Mouse (Mus musculus) neutrophil, adult 5-6 weeks (primary cell): Measurements from ENCODE around the gene Zfp3. TPM values are rescaled to one million over a fixed set of nuclear protein-coding genes. Genes with fewer than 3 reads are reported as not detected.
"Not testable (repeated sequence)": the region's sequence is repeated elsewhere in the genome, so short reads cannot be mapped to it uniquely, and the experiment has no call there.

ENCODE experiments used
- ATAC-seq: fragments of 151-379, 151-347 bp; 2 replicates; pipeline ENCODE4 v1.8.0; 2017; ENCODE audit warnings: mild to moderate bottlenecking, moderate TSS enrichment; ENCODE audit not compliant: insufficient number of reproducible peaks, poor library complexity, low FRiP score, severe bottlenecking; ENCODE audit errors: extremely low read depth
- total RNA-seq: library from RNA; stranded (forward); fragments of 200-1000 nt; gene quantifications from 2 replicates; pipeline ENCODE4 v1.2.3, GENCODE M21; 2017

Zfp3 gene
- total RNA-seq, 1 experiment from 2014 or later = 2.8 TPM

DNA sequence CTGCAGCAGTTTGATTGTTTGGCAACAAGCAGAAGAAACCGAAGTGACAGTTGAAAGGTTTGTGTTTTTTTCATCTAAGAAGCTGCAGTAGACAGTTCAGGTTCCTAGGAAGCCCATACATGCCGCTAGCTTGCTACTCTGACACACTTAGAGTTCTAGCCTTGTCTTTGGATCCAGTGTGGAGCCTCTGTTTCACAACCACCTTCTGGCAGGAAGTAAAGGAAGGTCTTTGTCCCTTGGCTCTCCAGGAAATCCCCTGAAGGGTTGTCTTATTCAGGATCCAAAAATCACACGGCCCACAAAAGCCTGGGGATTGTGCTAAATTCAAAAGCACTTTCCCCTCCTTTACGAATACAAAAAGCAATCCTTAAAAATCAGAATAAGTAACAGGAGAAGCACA, 9.5 kb upstream of the Zfp3 start:
- ATAC-seq = no peak

DNA sequence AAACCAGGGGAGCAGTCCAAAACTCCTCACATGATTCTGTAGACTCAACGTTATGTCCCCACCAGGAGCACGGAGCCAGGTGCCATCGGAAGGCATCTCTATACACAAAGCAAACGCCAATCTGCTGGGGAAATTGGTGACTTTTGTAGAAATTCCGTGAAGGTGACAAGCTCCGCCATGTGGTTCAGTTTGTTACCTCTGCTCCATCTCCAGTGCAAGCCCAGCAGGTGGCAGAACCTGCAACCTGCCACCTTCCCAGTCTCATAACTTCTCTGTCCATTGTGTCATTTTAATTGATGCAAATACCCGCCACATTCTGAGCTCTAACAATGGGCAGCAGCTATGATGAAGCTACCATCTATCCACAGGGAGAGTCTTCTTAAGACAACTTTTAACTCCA, 9.1 kb upstream of the Zfp3 start:
- no peak for ATAC-seq

DNA sequence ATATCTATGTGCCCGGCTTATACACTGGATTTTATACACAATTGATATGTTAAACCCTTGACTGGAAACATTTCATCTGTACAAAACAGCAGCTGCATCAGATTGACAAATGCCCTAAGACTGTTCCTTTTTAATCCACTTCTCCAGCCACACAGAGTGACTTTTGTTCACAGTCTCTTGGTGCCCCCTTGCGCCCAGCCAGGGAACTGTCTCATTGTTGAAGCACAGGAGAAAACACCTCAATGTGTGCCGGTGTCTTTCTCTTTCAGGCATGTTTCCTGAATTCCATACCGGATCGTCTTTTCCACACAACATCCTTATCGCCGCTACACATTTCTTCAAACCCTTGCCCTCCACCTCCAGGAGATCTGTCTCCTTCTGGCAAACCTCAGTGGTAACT, 8.4 kb upstream of the Zfp3 start:
- ATAC-seq = peak; percentile 95

DNA sequence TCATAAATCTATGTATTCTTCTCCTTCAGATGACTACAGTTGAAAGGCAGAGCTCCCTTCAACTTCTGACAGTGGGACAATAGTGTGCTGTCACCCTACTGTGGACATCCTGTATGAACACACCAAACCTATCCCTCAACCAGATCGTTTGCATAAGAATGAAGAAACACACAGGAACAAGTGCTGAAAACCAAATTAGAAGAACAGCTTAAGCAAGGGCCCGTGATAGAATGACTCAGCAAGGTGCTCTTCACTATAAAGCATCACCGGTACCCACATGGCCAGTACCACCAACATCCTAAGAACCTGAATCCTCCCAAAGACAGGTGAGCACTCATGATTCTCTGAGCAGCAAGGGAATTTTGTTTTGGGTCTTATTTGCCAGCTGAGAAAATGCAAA, 3.6 kb upstream of the Zfp3 start:
- ATAC-seq = not testable (repeated sequence)

DNA sequence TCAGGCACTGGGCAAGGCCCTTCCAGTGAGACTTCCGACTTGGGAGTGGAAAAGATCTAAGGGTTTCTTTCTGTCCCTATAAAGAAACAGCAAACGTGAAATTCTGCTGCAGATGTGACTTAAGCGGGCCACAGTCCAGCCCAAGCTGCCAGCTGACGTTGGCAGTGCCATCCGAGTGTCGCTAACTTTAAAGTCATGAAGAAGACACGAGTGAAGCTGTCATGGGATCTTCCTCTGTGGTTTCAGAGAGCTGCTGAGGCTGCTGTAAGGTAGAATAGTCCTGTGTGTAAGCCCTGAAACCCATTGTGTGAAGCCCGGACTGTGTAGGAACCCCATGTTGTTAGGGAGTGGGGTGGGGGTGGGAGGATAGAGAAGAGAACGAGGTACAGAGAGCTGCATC, 1.4 kb upstream of the Zfp3 start:
- ATAC-seq = no peak

DNA sequence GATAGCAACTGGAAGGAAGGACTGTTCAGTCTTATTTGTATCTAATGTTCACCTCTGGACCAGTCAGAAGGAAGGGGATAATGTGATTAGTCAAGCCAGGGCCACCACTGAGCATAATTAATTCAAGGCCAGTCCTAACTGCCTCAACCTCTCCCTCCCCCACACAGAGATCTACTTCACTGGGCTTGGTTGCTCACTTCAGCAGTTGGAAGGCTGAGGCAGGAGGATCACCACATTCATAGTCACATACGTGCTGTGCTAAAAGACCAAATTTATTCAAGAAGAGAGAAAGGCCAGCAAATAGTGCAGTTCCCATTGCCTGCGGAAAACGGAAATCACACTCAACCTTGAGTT, 450 bp upstream of the Zfp3 start:
- ATAC-seq = no peak

DNA sequence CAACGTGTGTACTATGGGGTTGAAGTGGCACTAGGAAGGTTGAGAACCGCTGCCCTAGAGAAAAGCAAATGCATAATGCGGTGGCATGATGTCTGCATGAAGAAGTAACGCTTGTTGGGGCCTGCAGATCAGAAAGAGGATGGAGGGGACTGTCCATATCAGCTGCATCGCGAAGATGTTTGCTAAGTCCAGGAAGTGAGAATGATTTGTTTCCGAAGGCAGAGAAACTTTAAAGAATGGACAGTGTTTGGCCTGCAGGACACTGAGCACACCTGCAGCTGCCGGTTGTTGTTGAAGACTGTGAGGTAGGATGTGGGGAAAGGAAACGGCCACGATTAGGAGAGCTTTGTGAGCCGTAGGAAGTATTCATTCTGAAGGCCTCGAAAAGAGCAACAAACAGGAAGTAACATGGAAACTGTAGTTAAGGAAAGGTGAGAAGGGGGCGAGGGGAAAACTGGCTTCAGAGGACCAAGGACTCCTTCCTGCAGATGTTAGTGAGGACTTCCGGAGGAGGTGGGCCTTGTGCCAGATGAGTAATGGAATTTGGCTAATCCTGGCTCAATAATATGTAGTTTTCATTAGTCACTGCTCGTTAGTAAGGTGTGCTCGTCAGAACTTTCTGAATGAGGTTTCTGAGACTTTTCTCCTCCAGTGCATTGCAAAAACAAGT, 1.9 kb downstream of the Zfp3 start:
- no peak for ATAC-seq

DNA sequence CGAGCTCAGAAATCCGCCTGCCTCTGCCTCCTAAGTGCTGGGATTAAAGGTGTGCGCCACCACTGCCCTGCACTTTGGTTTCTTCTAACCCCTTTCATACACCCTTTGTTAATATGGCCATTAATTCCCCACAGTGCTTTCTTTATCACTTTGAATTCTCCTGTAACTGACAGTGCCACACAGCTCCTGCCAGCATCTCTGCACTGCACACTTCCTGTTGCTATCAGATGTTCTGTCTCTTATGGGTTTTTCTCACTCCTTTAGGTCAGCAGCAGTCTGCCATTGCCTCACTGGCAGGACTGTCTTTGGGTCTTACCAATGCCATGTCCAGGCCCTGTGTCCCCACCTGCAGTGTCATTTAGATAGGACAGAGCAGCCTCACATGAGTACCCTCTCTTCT, 6.8 kb downstream of the Zfp3 start:
- ATAC-seq = no peak

DNA sequence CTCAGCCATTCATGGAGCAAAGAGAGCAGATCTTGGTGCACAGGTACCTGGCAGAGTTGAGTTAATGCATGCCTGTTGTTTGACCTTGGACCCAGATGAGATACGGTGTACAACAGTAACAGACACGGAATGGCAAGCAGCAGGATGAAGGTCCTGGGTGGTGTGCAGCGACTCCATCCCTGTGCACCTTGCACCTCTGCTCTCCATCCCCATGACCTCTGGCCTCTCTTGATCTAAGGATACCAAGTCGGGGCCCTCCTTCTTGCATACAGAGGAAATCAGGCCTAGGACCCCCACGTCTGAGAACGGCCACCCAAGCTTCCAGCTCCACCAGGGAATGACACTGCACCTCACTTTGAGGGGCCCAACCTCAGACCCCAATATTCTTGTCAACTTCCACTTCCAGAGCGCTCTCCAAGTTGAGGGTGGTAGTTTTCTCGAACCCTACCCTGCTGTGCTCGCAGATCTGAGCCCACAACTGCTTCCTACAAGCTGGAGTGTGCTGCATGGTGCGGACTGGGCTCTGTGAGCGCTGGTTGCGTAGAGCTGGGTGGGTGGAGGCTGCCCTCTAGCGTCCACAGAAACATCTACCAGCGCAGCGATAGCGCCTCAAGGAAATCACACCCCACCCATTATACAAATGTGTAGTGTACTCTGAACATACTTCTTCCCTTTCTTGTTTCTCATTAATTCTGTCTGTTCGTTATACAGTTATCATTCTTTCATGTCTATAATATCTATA, 13.0 kb downstream of the Zfp3 start:
- ATAC-seq = peak; percentile 94

DNA sequence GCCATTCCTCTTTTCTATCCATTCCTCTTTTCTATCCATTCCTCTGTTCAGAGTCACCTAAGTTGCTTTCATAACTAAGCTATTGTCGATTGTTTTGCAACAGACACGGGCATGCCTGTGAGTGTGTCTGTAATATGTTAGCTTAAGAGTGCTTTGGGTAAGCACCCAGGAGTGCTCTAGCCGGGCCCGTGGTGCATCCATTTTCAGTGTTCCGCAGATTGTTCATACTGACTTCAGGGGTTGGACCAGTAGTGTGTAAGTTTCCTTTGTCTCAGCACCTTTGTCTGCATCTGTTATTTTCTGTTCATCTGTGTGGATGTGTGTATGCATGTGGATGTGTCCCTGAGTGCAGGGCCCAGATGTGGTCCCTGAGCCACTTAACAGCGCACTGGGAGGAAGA, 13.6 kb downstream of the Zfp3 start:
- ATAC-seq = no peak

DNA sequence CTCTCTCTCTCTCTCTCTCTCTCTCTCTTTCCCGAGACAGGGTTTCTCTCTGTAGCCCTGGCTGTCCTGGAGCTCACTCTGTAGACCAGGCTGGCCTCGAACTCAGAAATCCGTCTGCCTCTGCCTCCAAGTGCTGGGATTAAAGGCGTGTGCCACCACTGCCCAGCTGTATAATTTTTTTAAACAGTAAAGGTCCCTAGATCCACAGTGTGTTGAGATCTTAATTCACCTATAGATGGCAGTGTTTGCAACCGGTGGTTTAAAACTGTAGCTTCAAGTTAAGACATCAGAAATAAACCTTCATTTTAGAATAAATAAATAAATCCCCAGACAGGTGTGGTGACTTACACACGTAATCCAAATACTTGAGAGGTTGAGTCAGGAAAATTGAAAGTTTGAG, 14.0 kb downstream of the Zfp3 start:
- ATAC-seq = peak; percentile 55

DNA sequence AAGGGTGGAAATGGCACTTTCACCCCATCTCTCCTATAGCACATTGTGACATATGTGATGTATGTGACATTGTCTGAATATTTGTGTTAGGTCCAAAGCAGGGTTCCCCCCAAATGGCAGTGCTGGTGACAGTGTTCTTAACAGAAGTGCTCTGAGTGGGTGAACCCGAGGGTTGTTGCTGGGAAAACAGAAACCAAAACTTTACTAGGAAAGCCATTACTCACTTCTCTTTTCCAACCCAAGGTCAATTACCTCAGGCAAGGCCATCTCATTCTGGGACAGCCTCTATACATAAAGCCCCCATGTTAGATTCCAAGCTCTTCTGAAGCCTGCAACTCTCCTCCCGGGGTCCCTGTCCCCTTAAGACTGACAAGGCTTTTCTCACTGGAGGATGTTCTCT, 21.9 kb downstream of the Zfp3 start:
- ATAC-seq = no peak

DNA sequence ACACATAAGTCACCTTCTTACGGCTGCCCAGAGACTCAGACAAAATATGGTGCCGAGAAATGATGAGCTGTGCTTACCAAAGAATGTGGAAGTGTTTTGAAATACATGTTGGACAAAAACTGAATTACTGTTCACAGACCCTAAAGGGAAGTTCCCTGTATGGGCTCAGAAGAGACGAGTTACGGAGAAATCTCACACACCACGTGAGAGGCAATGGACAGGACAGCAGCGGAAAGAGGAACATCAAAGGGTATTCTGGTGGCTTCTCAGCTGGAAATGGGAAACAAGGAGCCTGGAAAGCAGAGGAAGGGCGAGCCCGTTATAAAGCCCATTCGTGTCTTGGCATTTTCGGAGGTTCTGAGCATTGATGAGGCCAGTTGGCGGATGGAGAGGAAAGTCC, 23.0 kb downstream of the Zfp3 start:
- peak; percentile 55 for ATAC-seq

DNA sequence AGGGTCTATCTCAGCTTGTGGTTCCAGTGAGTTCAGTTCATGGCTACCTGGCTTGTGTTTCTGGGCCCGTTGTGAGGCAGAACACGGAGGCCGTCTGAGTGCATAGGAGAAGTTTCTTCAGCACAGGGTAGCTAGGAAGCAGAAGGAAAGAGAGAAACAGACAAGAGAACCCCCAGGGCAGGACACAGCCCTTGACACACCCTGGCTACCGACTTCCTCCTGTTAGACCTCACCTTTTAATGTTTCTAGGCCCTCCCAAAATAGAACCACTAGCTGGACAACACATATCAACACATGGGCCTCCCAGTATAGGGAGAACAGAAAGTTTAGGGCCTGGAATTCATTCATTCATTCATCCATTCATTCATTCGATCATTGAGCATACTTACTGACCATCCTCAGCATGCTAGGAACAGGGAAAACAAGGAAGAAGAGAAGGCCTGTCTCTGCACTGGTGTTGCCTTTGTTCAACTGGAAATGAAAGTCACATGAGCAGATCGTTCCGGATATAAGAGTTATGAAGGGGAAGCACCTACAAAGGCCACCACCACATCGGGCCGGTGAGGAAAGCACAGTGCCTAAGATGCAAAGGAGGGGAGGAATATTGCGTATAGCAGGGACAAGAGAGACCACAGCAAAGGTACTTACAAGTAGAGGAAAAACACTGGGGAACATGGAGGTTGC, 25.1 kb downstream of the Zfp3 start:
- peak; percentile 53 for ATAC-seq

DNA sequence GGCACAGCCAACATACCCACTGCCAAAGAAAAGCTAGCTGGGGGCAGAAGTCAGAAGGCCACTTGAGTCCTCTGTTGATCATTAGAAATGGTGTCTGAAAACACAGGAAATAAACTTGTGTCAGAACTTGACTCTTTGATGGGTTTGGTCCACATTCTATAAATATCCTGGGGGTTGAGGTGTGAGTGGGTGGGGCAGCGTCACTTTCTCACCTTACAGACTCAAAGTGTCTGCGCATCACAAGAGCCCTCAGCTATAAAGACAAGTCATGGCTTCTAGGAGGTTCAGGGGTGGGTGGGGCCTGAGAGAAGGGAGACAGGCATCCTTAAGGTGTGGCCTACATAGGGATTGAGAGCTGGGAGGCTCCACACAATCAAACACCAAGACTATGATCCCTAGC, 26.4 kb downstream of the Zfp3 start:
- ATAC-seq = no peak

DNA sequence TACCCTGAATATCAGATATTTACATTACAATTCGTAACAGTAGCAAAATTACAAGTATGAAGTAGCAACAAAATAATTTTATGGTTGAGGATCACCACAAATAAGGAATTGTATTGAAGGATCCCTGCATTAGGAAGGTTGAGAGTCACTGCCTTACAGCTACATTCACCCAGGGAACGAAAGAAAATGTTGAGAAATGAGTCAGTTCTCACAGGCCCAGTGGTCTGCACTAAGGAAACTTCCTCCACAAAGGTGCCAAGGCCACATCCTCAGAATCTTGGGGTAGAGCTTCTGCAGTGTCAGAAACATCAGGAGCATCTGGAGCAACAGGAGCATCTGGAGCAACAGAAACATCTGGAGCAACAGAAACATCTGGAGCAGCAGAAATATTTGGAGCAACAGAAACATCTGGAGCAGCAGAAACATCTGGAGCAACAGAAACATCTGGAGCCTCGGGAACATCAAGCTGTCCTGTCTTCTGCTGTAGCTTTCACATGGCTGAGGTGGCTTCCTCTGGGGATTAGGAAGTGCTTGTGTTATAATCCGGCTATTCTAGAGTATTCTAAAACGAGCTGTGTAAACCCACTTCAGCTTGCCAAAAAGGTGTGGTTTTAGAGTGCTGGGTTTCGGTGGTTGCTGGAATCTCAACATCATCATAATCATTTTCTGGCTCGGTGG, 27.0 kb downstream of the Zfp3 start:
- ATAC-seq = no peak

DNA sequence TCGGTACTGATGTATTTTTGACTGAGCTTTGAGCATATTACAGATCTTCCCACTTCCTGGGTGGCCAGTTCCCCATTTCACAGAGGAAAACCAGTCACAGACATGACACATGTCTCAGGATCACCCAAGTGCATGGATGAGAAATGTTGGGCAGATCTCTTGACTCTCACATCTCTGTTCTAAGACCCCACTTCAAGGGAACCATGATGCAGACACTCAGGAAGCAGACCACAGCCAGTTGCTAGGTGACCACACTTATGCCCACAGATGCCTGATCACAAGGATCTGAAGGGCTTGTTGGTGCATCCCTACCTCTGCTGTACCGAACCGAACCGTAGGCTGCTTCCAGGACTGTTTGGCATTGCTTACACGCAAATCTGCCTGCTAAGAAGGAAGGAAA, 27.7 kb downstream of the Zfp3 start:
- ATAC-seq = no peak

DNA sequence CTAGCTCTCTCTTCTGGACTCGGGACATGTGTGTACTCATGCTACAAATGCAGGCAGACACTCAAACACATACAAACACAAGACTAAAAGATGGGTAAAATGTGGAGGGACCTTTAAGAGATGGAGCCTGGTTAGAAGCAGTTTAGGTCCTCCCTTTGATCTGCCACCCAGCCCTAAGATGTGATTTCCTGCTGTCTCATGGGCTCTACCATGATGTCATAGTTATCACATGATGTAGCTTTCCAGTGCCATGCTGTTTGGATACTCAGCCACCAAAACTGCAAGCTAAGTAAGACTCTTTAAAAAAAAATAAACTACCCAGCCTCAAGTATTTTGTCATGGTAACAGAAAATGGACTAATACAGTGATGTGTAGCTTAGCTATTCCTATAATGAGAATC, 28.4 kb downstream of the Zfp3 start:
- ATAC-seq = no peak

DNA sequence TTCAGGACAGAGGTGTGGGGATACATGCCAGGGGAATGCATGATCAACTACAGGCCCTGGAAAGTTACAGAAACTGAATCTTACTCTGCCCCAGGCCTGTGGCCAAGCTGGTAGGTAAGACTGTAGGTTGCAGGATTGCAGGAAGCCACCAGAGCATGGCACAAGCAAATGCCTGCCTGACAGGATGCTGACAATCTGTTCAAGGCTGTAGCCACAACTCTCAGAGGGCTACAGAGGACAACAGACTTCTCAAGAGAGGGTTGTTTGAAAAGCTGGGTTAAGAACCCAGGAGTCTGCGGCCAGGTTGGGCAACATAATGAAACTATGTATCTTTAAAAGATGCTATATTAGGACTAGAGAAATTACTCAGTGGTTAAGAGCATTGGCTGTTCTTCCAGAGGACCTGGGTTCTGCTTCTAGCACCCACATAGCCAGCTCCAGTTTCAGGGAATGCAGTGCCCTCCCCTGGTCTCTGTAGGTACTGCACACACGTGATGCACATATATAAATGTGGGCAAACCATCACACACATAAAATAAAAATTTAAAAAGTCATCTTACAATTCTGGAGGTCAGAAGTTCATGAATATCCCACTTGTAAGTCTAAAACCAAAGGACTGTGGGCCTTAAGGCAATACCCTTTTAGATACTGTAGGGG, 38.3 kb downstream of the Zfp3 start:
- ATAC-seq = no peak
